Mouse (Mus musculus) mouse embryonic stem cell (cell line): Measurements from ENCODE around the gene Ewsr1.

Experiments
- in situ Hi-C, 2 experiments: fragments of 300-500 bp; cut with MboI; formaldehyde crosslinking; loops; 1 replicate in 1 of 2; 3 replicates in 1 of 2; pipeline ENCODE4 v1.14.3; 2019 to 2020; ENCODE audit warnings: low sequenced_read_pairs in 2 of 2, low pct_unique_long_range_greater_than_20kb in 1 of 2, mixed read lengths in 1 of 2; ENCODE audit not compliant: unreplicated experiment in 1 of 2

Ewsr1 gene

GRCm38 (mm10) chr11:5061413-5062139, 37.5 kb downstream of the Ewsr1 start:
- in situ Hi-C loops = no loop called here

- in situ Hi-C loops = no loop called here
These were observed 38.2 kb downstream of the Ewsr1 start for GRCm38 (mm10) chr11:5060756-5061412.

GRCm38 (mm10) chr11:5059704-5060156, 39.3 kb downstream of the Ewsr1 start:
- in situ Hi-C loops = no loop called here

- in situ Hi-C loops = no loop called here
These were observed 39.8 kb downstream of the Ewsr1 start for GRCm38 (mm10) chr11:5059230-5059629.

- in situ Hi-C loops = no loop called here
These were observed 40.3 kb downstream of the Ewsr1 start for GRCm38 (mm10) chr11:5058783-5059182.

GRCm38 (mm10) chr11:5057856-5058641, 41.0 kb downstream of the Ewsr1 start, which contains the start of gene Rasl10a:
Rasl10a (plus strand) TSS chr11:5058128.
- in situ Hi-C loops = no loop called here

- in situ Hi-C loops = no loop called here
These were observed 41.6 kb downstream of the Ewsr1 start for GRCm38 (mm10) chr11:5057541-5057855.

GRCm38 (mm10) chr11:5057064-5057463, 42.0 kb downstream of the Ewsr1 start:
- in situ Hi-C loops = no loop called here

- in situ Hi-C loops = no loop called here
These were observed 42.8 kb downstream of the Ewsr1 start for GRCm38 (mm10) chr11:5055945-5056938.

GRCm38 (mm10) chr11:5054874-5055273, 44.2 kb downstream of the Ewsr1 start:
- in situ Hi-C loops = no loop called here

- in situ Hi-C loops = no loop called here
These were observed 44.9 kb downstream of the Ewsr1 start for GRCm38 (mm10) chr11:5054151-5054550.

- in situ Hi-C loops = no loop called here
These were observed 46.7 kb downstream of the Ewsr1 start for GRCm38 (mm10) chr11:5052200-5052854.

- in situ Hi-C loops = no loop called here
These were observed 47.4 kb downstream of the Ewsr1 start for GRCm38 (mm10) chr11:5051629-5052028.

GRCm38 (mm10) chr11:5046321-5046926, 52.6 kb downstream of the Ewsr1 start:
- in situ Hi-C loops = no loop called here

GRCm38 (mm10) chr11:5042645-5043381, 56.3 kb downstream of the Ewsr1 start:
- in situ Hi-C loops = no loop called here

- in situ Hi-C loops = no loop called here
These were observed 57.8 kb downstream of the Ewsr1 start for GRCm38 (mm10) chr11:5041144-5041780.
